Mouse (Mus musculus) cerebellum, adult 11-12 months (tissue): ENCODE data around the gene Ms4a14.
"Not testable (repeated sequence)": the region's sequence is repeated elsewhere in the genome, so short reads cannot be mapped to it uniquely, and the experiment has no call there.

Experiments
- DNase-seq: peaks from one replicate; pipeline ENCODE4 v3.0.0; 2022

The Ms4a14 gene

GRCm38 (mm10) chr19:11314354-11314753 is at the start of gene Ms4a14:
Gene Ms4a14, minus strand, starts transcription at chr19:11314454.
- DNase-seq, result no peak

GRCm38 (mm10) chr19:11362002-11362401 is 47.7 kb upstream of the Ms4a14 start:
- DNase-seq, result no peak

DNA sequence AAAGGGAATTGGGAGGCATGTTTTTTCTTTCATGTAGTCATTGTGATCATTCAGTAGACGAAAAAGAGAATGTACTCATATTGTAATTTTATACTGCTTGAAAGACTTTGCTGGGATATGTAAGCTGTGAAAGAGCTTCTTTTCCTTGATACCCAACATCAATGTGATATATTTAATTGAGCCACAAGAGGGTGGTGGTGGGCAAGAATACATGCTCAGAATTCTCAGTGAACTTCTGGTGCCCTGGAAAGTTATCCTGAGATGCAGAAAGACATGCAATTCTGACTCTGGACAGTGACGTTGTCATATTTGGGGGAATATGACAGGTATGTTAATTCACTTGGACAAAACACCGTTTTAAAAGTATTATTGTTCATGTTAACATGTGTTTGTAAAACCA is 45.9 kb upstream of the Ms4a14 start:
- DNase-seq, result no peak

DNA sequence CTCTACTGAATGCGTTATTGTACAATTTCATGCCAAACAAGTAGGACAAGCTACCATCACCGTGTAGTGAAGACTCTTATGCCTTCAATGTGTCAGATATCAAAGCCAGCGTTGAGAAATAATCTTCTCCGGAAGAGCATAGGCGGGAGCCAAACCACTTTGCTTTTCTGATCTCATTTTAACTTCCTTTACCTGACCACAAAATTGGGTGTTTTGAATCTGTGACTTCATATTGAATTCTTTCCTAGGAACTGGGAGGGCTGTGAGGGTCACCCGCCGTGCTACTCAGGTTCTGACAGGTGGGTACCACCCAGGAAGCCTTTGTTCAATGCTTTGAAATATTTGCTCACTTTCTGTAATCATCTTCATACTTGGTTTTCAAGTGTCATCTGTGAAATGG is 41.5 kb upstream of the Ms4a14 start:
- DNase-seq, result no peak

- DNase-seq, result no peak
These were observed 37.6 kb upstream of the Ms4a14 start for GRCm38 (mm10) chr19:11351878-11352277.

DNA sequence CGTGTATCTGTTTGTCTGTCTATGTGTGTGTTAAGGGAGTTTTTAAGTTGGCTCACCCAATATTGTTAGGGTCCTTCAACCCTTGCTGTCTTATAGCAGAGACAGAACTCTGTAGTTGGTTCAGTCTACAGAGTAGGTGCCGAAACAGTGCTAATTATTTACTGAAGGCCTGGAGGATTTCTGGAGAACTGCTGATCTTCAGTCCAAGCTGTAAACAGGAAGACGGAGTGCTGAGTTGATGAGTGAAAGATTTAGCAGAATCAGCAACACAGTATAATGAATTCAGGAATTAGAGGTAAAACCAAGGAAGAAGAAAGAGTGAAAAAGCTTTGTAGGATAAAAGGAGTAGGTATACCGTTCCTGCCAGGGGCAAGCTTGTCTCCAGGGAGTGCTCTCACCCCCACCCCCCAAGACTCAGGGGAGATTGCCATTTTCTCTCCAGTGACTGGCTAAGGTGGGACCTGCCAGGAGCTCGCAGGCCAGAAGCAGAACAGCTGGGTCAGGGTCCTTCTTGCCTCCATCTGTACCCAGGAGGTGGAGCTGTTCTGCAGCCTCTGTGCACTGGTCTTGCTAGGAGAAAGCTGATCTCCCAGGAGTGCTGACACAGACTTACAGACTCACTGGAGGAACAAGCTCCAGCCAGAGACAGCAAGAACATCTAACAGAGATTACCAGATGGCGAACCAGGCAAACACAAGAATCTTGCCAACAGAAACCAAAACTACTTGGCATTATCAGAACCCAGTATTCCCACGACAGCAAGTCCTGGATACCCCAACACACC is 35.6 kb upstream of the Ms4a14 start:
- DNase-seq, result no peak

DNA sequence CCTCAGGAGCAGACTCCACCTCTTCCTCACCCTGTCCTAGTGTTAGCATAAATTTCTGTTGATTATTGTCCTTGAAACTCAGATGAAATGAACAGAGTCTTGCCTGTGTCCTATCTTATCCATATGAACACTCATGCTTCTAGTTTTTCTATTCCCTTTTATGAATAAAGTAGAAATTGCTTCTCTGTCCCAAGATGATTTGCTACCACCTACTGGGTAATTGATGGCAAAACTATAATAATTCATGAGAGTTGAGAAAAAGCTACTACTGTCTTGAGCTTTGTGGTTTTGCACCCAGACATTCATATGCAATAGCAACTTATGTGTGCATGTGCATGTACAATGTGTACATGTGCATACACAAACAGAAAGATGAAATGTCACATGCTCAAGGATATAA is 29.7 kb upstream of the Ms4a14 start:
- DNase-seq, result no peak

- DNase-seq, result no peak
These were observed 28.9 kb upstream of the Ms4a14 start for GRCm38 (mm10) chr19:11343147-11343546.

GRCm38 (mm10) chr19:11335932-11336331 is 21.7 kb upstream of the Ms4a14 start, which contains the start of gene Ms4a7:
Gene Ms4a7, minus strand, starts transcription at chr19:11336146.
- DNase-seq, result no peak

- no peak for DNase-seq
These were observed 6.9 kb upstream of the Ms4a14 start for GRCm38 (mm10) chr19:11321123-11321522.

- no peak for DNase-seq
These were observed 2.5 kb upstream of the Ms4a14 start for GRCm38 (mm10) chr19:11316786-11317185.

GRCm38 (mm10) chr19:11308888-11309287 is 5.4 kb downstream of the Ms4a14 start:
- DNase-seq, result no peak

DNA sequence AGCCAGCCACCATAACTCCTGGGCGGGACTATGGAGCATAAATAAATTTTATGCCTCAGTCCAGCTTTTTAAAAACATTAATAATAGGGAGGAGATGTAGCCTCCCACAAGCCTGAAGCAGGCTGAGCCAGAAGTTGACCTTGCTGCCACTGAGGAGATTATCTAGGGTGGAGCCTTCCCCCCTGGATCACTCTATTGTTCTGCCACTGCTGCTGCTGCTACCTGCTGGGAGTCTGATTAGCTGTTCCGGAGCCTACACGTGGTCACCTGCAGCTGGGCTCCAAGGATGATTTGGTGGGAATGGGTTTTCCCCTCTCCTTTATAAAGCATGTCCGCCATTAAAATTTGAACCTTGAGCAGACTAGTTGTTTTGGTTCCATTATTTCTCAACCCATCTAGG is 14.7 kb downstream of the Ms4a14 start:
- DNase-seq, result not testable (repeated sequence)

DNA sequence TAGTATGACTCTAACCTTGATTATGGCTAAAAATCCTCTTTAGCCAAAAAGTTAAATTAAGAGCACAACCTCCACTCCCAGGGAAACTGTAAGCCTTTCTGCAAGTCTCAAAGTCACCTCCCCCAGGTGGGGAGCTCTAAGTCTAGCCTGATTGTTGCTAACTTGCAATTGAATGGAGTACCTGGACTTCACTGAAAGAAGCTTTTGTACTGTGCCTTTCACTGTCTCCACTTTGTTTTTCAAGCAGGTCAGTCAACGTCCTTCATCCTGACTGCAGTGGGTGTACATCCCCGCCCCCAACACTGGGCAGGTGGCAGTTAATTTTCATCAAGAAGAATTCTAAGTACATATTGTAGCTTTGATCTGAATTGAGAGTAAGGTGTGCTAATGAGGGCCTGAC is 15.3 kb downstream of the Ms4a14 start:
- no peak for DNase-seq

DNA sequence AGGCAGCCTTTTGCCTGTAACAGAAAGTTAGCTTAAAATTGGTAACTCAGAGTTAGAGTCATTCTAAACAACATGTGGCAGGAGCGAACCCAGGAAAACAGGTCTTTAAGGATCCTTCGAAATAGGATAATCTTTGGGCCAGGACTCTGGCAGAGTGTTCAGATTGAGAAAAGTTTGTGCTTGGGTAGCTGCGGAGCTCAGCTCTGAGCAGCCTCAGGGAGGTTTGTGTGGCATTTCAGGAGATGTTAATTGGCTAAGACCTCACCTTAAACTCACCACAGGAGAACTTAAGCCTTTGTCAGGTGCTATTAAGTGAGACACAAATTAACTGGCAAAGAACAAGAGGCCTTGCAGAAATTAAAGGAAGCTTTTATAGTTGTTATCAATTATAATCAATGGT is 20.6 kb downstream of the Ms4a14 start:
- not testable (repeated sequence) for DNase-seq

- DNase-seq, result no peak
These were observed 21.3 kb downstream of the Ms4a14 start for GRCm38 (mm10) chr19:11292990-11293389.

GRCm38 (mm10) chr19:11283773-11284172 is 30.5 kb downstream of the Ms4a14 start, which contains the start of gene Ms4a5:
Gene Ms4a5, minus strand, starts transcription at chr19:11283873.
- no peak for DNase-seq

DNA sequence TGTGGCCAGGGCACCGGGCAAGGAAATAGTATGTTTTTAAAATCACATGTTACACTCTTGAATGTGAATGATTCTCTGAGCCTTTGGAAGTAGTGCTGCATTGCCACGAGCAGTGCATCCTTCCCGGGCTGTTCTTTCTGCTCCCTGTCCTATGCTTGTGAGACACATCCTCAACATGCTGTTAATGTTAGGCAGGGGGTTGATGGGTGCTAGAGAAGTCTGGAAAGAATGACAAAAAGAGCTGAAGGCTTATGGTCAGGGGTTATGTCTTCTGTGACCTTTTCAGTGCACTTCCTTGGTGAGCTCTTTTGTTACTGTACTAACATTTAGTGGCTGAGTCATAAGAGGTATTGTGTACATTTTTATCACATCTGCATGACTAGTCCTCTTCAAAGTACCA is 34.0 kb downstream of the Ms4a14 start:
- no peak for DNase-seq

DNA sequence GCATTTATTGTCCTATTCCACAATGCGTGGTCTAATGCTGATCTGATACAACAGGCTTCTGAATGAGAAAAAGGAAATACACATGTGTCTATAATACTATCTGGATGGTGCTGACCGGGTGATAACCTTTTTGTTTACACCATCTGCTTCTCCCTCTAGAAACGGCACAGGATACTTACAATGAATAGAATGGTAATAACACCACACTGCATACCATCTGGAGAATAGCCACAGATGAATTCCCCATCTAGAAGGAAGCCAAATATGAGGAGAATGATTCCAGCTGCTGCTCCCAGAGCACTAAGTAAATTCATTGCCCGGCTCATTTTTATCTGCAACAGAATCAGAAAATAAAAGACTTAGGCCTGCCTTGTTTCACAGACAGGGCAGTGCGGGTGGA is 37.8 kb downstream of the Ms4a14 start:
- DNase-seq, result no peak

- no peak for DNase-seq
These were observed 47.3 kb downstream of the Ms4a14 start for GRCm38 (mm10) chr19:11266956-11267355.

- DNase-seq, result no peak
These were observed 48.0 kb downstream of the Ms4a14 start, which contains the start of gene Ms4a1 for GRCm38 (mm10) chr19:11266052-11266845. Gene Ms4a1, minus strand, starts transcription at chr19:11266241.

DNA sequence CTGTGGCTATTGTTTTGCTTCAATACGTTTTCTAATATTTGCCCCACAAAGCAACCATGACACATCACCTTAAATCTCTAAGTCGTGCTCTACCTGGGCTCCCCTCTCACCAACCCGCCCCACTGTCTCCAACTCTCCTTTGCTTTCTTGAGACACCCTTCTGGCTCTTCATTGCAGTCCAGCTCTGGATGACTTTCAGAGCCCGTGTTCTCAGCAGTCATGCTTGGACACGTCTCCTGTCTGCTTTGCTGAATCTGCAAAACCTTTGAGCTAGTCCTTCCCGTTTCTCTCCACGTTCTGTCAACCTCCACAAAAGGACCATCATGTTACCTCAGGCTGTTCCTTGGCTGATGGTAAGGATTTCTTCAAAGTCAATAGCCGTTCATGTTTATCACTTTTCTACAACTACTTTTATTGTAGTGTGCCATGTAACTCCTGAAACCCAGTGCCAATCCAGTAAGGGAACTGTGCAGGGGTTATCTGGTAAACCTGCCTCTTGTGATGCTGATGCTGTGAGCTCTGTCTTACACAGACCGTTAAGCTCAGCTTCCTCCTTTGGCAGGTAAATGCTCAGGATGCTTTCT is 49.6 kb downstream of the Ms4a14 start:
- DNase-seq, result no peak

DNA sequence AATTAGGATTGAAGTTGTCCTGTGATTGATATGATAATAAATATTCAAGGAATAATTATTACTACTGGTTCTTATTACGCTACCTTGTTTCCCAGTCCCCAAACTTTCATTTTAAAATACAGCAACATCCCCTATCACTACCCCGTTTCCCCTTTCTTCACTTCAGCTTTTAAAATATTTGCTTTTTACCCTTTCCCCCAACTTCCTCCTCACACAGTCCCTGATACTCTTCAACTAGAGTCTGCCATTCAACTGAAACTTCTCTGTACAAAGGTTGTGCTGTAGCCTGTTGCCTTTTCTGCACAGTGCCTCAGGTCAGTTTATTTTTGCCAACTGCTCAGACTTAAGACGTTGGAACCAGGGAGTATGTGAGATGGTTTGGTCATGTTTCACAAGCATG is 50.7 kb downstream of the Ms4a14 start:
- DNase-seq, result no peak

DNA sequence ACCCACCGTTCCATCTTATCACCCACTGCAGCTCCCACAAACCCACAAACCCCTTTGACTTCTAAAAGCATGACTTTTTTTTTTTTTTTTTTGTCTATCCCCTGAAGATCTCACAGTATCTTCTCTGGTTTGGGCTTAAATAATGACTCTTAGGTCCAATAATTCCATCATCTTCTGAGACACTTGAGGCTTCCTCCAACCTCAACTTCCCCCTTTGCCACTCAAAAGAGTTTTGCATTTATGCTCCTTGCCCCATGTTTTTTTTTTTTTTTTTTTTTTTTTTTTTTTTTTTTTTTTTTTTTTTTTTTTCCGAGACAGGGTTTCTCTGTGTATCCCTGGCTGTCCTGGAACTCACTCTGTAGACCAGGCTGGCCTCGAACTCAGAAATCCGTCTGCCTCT is 51.3 kb downstream of the Ms4a14 start:
- DNase-seq, result not testable (repeated sequence)
